Mouse (Mus musculus) megakaryocyte, embryonic 14.5 days (primary cell): Measurements from ENCODE around the gene Crtc1.

Experiments
- FLI1 ChIP-seq: IDR thresholded peaks from 2 replicates; pipeline ENCODE4 v1.6.1; 2012; ENCODE audit warnings: low read length, inconsistent platforms, mixed read lengths
- GATA1 ChIP-seq: IDR thresholded peaks from 3 replicates; pipeline ENCODE4 v1.6.1; 2012; ENCODE audit warnings: mixed read lengths, low read length, inconsistent platforms, borderline replicate concordance

- TF ChIP-seq FLI1, result no peak
- no peak for TF ChIP-seq GATA1
These were observed 31.1 kb downstream of the Crtc1 start for GRCm38 (mm10) chr8:70408301-70408700.
